Mouse (Mus musculus): ENCODE data around the gene Adgrb2.
A peak's percentile ranks its signal among the peaks of the same experiment; 100 is the strongest.

Gene Adgrb2

DNA sequence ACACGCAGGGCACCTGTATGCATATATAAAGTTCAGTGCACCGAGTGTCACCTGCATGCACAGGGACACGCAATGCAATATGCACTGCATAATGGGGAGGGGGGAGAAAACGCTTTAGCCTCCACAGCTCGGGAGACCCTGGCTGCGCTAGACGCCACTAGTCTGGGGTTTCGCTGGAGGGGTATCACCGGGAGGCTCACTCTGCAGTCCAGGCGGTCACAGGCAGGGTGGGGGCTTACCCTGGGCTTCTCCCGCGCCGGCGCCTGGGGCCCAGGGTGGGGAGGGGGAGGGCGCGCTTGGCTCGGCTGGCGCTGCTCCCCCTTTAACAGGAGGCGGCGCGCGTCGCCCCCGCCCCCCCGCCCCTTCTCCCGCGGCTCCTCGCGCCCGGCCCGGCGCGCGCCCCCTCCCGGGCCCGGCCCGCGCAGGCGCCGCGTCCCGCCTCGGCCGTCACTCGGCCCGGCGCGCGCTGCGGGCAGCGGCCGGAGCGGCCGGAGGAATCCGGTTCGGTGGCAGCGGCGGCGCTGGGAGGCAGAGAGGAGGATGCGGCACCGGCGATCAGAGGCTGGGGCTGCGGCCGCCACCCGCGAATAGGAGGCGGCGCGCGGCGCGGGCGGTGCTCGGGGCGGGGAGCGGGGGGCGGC is at the start of gene Adgrb2:
Gene Adgrb2 (plus strand): TSS at position 450 of the 641 bp plus-strand sequence.
- no peak for DNase-seq (ENCODE audit: extremely low read depth, low read depth, low spot score)

GRCm38 (mm10) chr4:129951359-129951821 is 33.3 kb upstream of the Adgrb2 start:
- DNase-seq (ENCODE audit: extremely low read depth, low read depth, low spot score), result peak; percentile 68

DNA sequence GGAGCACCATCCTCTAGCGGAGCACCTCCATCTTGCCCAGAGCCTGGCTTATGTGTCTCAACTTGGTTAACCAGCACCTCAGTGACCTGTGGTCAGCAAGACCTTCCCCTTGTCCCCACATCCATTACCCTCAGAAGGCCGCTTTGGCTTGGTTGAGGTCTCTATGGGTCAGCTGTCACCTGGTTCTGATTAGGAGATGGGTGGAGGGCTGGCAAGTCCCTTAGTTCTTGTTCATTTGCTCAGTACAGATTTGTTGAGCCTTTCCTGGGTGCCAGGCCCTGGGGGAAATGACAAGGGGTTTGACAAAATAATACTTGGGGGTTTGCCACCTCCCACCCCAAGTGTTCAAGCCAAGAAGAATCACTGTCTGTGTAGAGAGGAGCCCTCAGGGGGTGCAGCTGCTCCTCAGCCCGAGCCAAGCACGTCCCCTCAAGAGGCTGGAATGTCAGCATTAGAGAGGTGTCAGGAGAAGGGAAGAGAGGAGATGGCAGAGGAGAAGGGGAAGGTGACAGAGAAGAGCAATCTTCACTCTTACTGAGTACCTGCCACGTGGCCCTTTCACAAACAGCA is 32.3 kb upstream of the Adgrb2 start:
- no peak for DNase-seq (ENCODE audit: extremely low read depth, low read depth, low spot score)

DNA sequence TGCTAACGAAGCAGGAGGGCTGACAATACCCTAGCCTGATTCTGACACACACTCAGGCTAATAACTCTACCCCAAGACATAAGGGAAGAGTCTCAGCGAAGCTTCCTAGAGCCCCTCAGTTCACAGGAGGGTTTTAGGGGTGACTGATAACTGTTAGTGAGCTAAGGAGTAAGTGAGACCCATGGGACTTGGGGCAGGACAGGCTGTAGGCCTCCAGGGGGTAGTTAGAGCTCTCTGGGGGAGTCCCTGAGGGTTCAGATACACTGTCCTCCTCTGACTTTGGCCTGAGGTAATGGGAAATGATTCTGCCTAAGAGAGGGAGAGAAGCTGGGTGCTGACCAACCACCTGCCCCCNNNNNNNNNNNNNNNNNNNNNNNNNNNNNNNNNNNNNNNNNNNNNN is 30.1 kb upstream of the Adgrb2 start:
- DNase-seq (ENCODE audit: extremely low read depth, low read depth, low spot score), result no peak

- no peak for DNase-seq (ENCODE audit: extremely low read depth, low read depth, low spot score)
Measured at GRCm38 (mm10) chr4:129960180-129960944, 24.3 kb upstream of the Adgrb2 start.

- DNase-seq (ENCODE audit: extremely low read depth, low read depth, low spot score), result no peak
Measured at GRCm38 (mm10) chr4:129965294-129965693, 19.4 kb upstream of the Adgrb2 start.

- DNase-seq (ENCODE audit: extremely low read depth, low read depth, low spot score), result no peak
Measured at GRCm38 (mm10) chr4:129966201-129966600, 18.5 kb upstream of the Adgrb2 start.

DNA sequence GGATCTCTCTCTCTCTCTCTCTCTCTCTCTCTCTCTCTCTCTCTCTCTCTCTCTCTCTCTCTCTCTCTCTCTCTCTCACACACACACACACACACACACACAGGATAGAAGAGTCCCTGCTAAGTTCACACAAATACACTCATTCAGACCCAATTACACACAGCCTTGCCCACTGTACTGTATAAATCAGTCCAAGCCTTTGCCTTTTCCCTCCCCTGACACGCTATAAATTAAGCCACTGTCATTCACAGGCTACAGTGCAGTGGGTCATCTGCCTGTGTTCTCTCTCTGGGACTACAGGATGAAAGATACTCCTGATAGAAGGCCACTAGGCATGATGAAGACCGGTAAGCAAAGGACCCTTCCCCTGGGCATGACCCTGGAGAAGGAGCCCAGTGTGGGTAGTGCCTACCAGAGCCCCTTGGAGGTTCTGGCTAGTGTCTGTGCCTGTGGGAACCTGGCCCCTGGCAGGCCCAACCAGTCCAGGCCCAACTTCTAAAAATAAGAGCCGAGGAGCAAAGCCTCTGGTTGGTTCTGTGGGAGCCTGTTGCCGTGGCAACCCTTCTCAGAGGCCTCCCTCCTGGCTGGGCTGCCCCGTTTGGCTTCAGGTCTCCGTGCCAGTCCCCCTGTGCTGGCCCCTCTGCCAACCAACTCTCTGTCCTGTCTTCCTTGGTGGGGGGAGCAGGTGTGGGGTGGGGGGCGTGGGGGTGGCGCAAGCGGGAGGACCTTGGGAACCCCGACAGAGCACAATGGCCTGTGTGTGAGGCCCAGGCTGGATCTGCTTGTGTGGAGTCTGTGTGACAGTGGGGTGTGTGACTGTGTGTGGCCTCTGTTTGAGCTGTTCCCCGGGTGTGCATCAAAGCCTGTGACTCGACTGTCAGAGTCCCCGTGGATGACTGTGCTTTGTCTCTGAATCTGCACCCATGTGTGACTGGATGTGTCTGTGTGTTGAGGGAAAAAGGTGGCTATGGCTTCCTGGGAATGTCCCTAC is 17.4 kb upstream of the Adgrb2 start:
- no peak for DNase-seq (ENCODE audit: extremely low read depth, low read depth, low spot score)

DNA sequence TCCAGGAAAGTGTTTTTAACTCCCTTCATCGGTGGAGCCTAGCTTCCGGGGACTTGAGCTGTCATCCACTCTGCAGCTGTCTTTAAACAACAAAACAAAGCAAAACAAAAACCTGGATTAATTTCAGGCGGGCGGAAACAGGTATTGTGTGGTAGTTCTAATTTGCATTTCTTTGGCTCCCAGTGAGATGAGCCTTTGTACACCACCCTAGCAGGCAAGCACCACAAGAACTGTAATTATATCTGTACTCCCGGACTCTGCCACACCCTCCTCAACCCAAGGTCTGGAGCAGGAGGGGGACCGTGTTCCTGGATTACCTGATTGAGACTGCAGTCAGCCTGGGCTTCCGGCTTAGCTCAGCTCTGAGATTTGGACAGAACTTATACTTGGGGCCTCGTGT is 14.5 kb upstream of the Adgrb2 start:
- no peak for DNase-seq (ENCODE audit: extremely low read depth, low read depth, low spot score)

DNA sequence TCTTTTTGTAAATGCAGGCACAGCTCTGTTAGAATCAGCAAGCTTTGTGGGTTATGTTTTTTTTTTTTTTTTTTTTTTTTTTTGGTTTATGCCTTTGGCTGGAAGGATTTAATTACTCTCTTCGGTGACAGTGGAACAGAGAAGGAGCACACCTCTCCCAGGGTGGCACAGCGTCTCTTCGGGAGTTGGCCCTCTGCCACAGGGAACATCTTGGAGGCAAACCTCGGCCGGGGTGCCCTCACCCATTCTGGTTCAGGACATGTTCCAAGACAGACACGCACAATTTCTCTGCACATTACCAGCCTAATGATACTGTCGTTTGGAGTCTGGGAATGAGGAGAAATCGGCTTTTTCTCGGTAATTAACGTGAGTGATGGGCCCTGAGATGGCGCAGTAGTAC is 13.8 kb upstream of the Adgrb2 start:
- DNase-seq (ENCODE audit: extremely low read depth, low read depth, low spot score), result no peak

- no peak for DNase-seq (ENCODE audit: extremely low read depth, low read depth, low spot score)
Measured at GRCm38 (mm10) chr4:129971989-129972388, 12.7 kb upstream of the Adgrb2 start.

GRCm38 (mm10) chr4:129974285-129974684 is 10.4 kb upstream of the Adgrb2 start:
- DNase-seq (ENCODE audit: extremely low read depth, low read depth, low spot score), result no peak

- no peak for DNase-seq (ENCODE audit: extremely low read depth, low read depth, low spot score)
Measured at GRCm38 (mm10) chr4:129977256-129977655, 7.4 kb upstream of the Adgrb2 start.

DNA sequence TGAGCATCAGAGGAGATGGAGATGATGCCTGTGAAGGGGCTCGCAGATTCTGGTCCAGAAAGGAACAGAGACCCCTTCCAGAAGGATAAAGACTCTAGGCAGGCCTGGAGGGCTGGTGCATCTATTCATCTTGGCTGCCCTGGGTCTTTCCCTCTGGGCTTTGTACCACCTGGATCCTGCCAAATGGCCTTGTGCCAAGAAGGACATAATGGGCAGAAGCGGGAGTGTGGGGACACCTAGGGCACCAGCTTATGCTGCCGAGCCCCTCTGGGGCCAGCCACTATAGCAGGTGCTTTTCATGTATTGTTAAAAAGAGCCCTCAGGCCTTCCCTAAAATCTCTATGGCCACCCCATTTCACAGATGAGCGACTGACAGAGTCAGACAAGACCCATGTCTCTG is 6.4 kb upstream of the Adgrb2 start:
- DNase-seq (ENCODE audit: extremely low read depth, low read depth, low spot score), result no peak

- no peak for DNase-seq (ENCODE audit: extremely low read depth, low read depth, low spot score)
Measured at GRCm38 (mm10) chr4:129978930-129979329, 5.7 kb upstream of the Adgrb2 start.

GRCm38 (mm10) chr4:129981657-129982056 is 3.0 kb upstream of the Adgrb2 start:
- no peak for DNase-seq (ENCODE audit: extremely low read depth, low read depth, low spot score)

GRCm38 (mm10) chr4:129983046-129983445 is 1.6 kb upstream of the Adgrb2 start:
- peak; percentile 47 for DNase-seq (ENCODE audit: extremely low read depth, low read depth, low spot score)

GRCm38 (mm10) chr4:129983764-129984420 is 778 bp upstream of the Adgrb2 start:
- DNase-seq (ENCODE audit: extremely low read depth, low read depth, low spot score), result no peak

DNA sequence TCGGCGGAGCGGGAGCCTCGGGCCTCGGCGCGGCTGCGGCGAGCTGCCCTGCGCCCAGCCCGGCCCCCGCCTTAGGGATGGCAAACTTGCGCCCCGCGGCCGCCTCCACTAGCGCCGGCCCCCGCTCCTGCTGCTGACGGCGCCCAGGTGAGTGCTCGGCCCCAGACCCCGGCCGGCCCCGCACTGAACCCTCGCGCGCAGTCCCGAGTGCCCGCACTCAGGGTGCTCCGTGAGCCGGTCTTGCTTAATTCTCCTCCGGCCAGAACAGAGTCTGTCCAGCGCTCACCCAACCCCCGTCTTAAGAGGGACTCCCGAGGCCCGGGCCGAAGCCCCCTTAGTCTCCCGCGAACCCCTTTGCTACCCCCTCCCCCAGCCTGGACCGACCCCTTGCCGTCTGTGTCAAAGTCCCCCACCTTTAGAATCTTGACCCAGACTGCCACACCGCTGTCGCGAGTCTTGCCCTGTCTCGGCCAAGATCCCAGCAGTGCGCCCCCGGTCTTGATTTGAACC is 546 bp downstream of the Adgrb2 start:
- DNase-seq (ENCODE audit: extremely low read depth, low read depth, low spot score), result no peak
